Mouse (Mus musculus) G1E (cell line): ENCODE measurements at regions not wholly inside any gene's neighbourhood (a gene's known extent, or its start where the extent isn't known, plus 50 kb on each side); places are given as distances from the start of the nearest gene placed in this dataset.

Experiments
- ATAC-seq: 2 replicates; pipeline ENCODE4 v1.8.0; 2016; ENCODE audit warnings: mild to moderate bottlenecking; ENCODE audit not compliant: insufficient number of reproducible peaks, poor library complexity, low FRiP score, severe bottlenecking; ENCODE audit errors: extremely low read depth
- DNase-seq: peaks from one replicate; pipeline ENCODE4 v3.0.0; 2012; ENCODE audit warnings: low spot score
- H3K27me3 ChIP-seq: 2 replicates; pipeline ENCODE4 v1.6.1; 2012; ENCODE audit warnings: mild to moderate bottlenecking, low read length, inconsistent platforms; ENCODE audit not compliant: insufficient read depth
- H3K36me3 ChIP-seq: replicated peaks from 2 replicates; pipeline ENCODE3; 2012; ENCODE audit warnings: mild to moderate bottlenecking, inconsistent platforms
- H3K4me1 ChIP-seq: 2 replicates; pipeline ENCODE4 v1.6.1; 2012; ENCODE audit warnings: low read depth, low read length, inconsistent platforms, mixed read lengths; ENCODE audit not compliant: insufficient read depth
- H3K4me3 ChIP-seq: 2 replicates; pipeline ENCODE4 v1.5.1; 2012; ENCODE audit warnings: low read depth, mild to moderate bottlenecking, inconsistent platforms, low read length, moderate library complexity, mixed read lengths
- H3K9me3 ChIP-seq: replicated peaks from 2 replicates; pipeline ENCODE4 v1.6.1; 2012; ENCODE audit warnings: inconsistent platforms
- CTCF ChIP-seq: IDR thresholded peaks from 2 replicates; pipeline ENCODE4 v1.5.1; 2012; ENCODE audit warnings: low read depth, low read length, inconsistent platforms, mixed read lengths
- GATA1 ChIP-seq: IDR thresholded peaks from 2 replicates; pipeline ENCODE4 v1.6.1; 2012; ENCODE audit warnings: borderline replicate concordance, low read length, inconsistent platforms, mixed read lengths
- GATA2 ChIP-seq: IDR thresholded peaks from 2 replicates; pipeline ENCODE4 v1.6.1; 2012; ENCODE audit warnings: low read depth, low read length, inconsistent platforms, borderline replicate concordance
- POLR2AphosphoS5 ChIP-seq: IDR thresholded peaks from 2 replicates; pipeline ENCODE4 v1.6.1; 2012; ENCODE audit warnings: low read depth, low read length, inconsistent platforms; ENCODE audit not compliant: insufficient replicate concordance
- TAL1 ChIP-seq: conservative IDR thresholded peaks from 2 replicates; pipeline ENCODE4 v1.6.1; 2012; ENCODE audit warnings: low read depth, low read length, inconsistent platforms, mixed read lengths

DNA sequence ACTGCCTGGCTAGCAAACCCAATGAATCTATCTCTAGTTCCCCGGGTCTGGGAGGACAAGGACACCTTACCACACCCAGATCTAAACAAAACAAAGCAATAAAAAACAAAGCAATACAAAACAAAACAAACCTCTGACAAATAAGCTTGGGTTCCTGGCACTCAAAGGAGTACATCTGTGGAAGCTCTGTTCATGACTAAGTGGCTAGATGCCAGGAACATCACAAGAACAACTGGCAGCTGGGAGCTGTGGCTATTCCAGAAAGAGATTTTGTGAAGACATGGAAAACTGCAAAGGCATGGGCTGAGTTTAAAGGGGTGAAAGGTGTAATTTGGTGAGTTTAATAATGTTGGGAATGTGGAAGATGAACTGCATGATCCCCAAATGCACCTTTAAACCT, 565.9 kb downstream of the Plekhb2 start:
- ATAC-seq (no peak), DNase-seq (no peak)
- TF ChIP-seq TAL1 (no peak), GATA2 (no peak), POLR2AphosphoS5 (no peak), CTCF (no peak), GATA1 (no peak)
- H3K4me1 ChIP-seq, result no peaks in the 10 kb centered on the region
- H3K27me3 ChIP-seq, result no peaks in the 10 kb centered on the region
- H3K4me3 ChIP-seq, result no peak overlapping the region
- H3K9me3 ChIP-seq, result no peaks in the 10 kb centered on the region
- no peaks in the 10 kb centered on the region for H3K36me3 ChIP-seq

DNA sequence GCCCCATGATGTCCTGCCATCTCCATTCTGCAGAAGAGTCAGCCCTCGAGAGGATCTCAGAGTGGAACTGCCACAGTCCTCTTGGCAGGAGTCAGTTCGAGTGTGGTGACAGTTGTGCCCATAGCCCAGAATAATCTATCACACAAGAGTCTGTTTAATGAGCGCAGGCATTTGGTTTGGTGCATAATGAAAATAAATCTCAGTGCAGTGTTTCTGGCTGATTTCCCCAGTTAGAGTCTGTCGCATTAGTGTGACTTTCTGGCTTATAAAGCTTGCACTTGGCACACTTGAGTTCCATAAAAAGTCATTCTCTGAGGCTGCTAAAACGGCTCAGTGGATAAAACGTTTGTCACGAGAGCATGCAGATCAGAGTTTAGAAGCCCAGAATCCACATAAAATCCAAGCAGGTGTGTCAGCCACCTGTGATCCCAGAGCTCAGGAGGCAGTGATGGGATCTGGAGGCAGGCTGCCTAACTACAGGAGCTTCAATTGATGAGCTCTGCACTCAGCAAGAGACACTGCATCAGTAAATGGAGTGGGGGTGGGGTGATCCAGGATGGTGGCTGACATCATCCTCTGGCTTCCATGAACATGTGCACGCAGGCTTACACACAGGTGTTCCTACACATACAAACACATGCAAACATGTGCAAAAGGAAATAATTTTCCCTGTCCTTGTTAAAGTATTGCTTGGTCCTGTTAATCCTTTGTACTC, 578.5 kb downstream of the Plekhb2 start:
- DNase-seq (no peak), ATAC-seq (no peak)
- Histone ChIP-seq H3K9me3 (no peaks in the 10 kb centered on the region), H3K4me3 (no peak overlapping the region), H3K36me3 (no peaks in the 10 kb centered on the region), H3K4me1 (no peaks in the 10 kb centered on the region), H3K27me3 (no peaks in the 10 kb centered on the region)
- TF ChIP-seq GATA2 (no peak), TAL1 (no peak), CTCF (no peak), GATA1 (no peak), POLR2AphosphoS5 (no peak)

DNA sequence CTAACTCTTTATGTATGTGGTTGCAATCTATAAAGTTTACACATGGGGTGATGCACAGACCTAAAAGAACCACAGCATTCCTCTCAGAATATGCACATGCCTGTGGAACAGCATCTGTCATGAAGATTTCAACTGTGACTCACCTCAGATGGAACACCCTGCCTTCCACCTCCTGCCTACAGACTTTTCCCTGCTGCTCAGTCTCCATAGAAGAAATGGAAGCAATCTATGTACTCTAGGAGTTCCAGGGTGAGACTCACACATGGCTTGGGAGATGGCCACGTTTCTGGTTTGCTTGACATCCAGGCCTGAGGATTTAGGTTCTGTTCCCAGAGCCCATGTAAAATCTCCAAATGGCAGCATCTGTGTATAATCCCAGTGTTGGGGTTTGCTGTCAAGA, 579.7 kb downstream of the Plekhb2 start:
- TF ChIP-seq GATA2 (no peak), TAL1 (no peak), GATA1 (no peak), CTCF (no peak), POLR2AphosphoS5 (no peak)
- Histone ChIP-seq H3K4me3 (no peak overlapping the region), H3K9me3 (no peaks in the 10 kb centered on the region), H3K4me1 (no peaks in the 10 kb centered on the region), H3K27me3 (no peaks in the 10 kb centered on the region), H3K36me3 (no peaks in the 10 kb centered on the region)
- DNase-seq (no peak), ATAC-seq (no peak)

DNA sequence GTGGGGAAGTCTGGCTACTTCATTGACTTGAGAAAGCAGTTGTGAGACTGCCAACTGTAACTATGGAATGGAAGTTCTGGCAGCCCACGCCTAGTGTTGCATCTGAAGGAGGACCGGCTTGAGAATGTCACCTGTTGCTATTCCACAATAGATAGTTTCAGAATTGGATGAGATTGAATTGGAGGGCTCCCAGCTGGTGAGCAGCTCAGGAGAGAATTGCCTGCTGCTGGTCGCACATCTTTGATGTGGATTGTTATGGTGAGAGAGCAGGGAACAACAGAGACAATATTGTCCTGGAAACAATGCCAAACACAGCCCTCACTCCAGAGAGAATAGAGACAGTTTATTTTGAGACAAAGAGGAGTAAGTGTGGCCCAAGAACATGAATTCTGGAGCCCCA, 585.9 kb downstream of the Plekhb2 start:
- no peak for TF ChIP-seq GATA2
- TF ChIP-seq TAL1, result no peak
- TF ChIP-seq GATA1, result no peak
- TF ChIP-seq POLR2AphosphoS5, result no peak
- TF ChIP-seq CTCF, result no peak
- Histone ChIP-seq H3K36me3 (no peaks in the 10 kb centered on the region), H3K9me3 (no peaks in the 10 kb centered on the region), H3K27me3 (0 out of 2 replicates have a peak, but pooled peaks cover under 1% of the 10 kb centered on the region), H3K4me1 (no peaks in the 10 kb centered on the region), H3K4me3 (no peak overlapping the region)
- no peak for ATAC-seq
- DNase-seq, result no peak

DNA sequence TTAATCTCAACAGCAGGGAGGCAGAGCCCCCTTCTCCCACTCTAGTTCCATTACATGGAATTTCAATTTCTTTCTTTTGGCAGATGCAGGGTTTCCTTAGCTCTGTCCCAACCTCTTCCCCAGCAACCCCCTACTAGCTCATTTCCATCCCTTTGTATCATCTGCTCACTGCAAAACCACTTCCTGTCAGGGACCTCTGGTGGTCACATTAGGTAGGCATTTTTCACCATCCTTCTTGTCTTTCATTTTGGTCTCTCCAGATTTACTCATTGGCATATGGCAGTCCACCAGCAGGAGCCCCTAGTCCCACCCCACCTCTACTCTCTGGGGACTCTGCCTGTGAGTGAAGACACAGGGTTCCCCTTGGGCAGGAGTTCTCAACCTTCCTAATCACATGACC, 597.6 kb downstream of the Plekhb2 start:
- Histone ChIP-seq H3K9me3 (no peaks in the 10 kb centered on the region), H3K36me3 (no peaks in the 10 kb centered on the region), H3K4me1 (no peaks in the 10 kb centered on the region), H3K4me3 (no peak overlapping the region), H3K27me3 (no peaks in the 10 kb centered on the region)
- DNase-seq, result no peak
- no peak for ATAC-seq
- TF ChIP-seq POLR2AphosphoS5, result no peak

DNA sequence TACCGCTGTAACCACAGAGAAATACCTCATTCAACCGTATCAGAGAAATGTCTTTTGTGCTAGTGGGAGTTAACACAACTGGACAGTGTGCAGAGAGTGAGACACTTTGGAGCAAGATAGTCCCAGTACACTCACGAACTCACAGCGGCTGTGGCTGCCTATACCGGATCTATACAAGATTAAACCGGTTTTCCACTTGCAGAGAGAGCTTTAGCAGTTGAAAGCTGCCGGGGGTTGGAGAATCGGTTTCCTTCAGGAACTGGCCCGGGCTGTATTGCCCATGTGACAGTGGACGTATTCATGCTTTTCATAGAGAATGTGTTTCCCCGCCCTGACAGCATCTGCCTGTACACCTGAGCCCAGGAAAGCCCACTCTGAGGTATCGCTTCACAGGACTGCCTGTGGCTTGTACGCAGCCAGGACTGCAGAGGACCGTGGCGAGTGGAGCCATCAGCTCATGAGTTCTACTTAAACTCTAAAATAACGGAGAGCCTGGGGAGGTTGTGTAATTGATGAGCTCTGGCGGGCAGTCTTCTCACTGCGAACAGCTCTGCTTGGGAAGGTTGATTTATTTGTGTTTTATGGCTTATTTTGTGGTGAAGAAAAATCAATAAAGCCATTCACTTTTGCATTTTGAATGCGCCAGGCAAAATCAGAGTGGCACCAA, 602.8 kb downstream of the Plekhb2 start:
- Histone ChIP-seq H3K4me1 (no peaks in the 10 kb centered on the region), H3K4me3 (no peak overlapping the region), H3K9me3 (no peaks in the 10 kb centered on the region), H3K27me3 (no peaks in the 10 kb centered on the region), H3K36me3 (no peaks in the 10 kb centered on the region)
- no peak for TF ChIP-seq GATA1
- no peak for TF ChIP-seq TAL1
- TF ChIP-seq CTCF, result no peak
- no peak for TF ChIP-seq POLR2AphosphoS5
- TF ChIP-seq GATA2, result no peak
- no peak for DNase-seq
- ATAC-seq, result no peak

DNA sequence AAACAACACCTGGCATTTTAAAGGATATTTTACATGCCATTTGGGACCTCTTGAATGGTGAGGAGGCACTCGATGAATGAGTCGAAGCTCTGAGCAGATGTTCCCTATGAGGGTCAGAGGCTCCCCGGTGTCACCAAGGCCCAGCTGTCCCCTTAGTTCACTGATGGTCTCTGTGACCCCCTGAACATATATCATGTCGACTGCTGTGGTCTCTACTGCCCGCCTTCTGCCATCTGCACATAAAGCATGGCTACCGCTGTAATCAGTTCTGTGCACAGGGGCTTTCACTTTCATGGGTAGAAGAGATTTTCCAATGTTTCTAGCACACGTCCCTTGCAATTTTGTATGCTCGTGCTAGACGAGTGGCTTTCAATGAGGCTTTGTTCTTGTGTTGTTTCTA, 607.8 kb downstream of the Plekhb2 start:
- Histone ChIP-seq H3K4me3 (no peak overlapping the region), H3K4me1 (no peaks in the 10 kb centered on the region), H3K36me3 (no peaks in the 10 kb centered on the region), H3K9me3 (no peaks in the 10 kb centered on the region), H3K27me3 (no peaks in the 10 kb centered on the region)
- ATAC-seq, result no peak
- no peak for TF ChIP-seq POLR2AphosphoS5
- TF ChIP-seq CTCF, result no peak
- TF ChIP-seq GATA2, result no peak
- TF ChIP-seq GATA1, result no peak
- TF ChIP-seq TAL1, result no peak
- DNase-seq, result no peak
